Mouse (Mus musculus) embryonic fibroblast, embryonic 13.5 days (primary cell): ENCODE results near the gene Sel1l3.

ENCODE experiments used
- CTCF ChIP-seq: IDR thresholded peaks from 2 replicates; pipeline ENCODE4 v1.5.1; 2011; ENCODE audit warnings: mild to moderate bottlenecking, control low read depth, low read length, moderate library complexity, borderline replicate concordance; ENCODE audit not compliant: insufficient read depth
- POLR2A ChIP-seq: IDR thresholded peaks from 2 replicates; pipeline ENCODE4 v1.6.1; 2011; ENCODE audit warnings: low read depth, mild to moderate bottlenecking, control low read depth, low read length, moderate library complexity

GRCm38 (mm10) chr5:53119689-53120088 is 94.0 kb downstream of the Sel1l3 start:
- TF ChIP-seq CTCF = no peak
- no peak for TF ChIP-seq POLR2A
